Comparison of ENCODE assay signal across 20 mouse cellular contexts in the genomic region with DNA sequence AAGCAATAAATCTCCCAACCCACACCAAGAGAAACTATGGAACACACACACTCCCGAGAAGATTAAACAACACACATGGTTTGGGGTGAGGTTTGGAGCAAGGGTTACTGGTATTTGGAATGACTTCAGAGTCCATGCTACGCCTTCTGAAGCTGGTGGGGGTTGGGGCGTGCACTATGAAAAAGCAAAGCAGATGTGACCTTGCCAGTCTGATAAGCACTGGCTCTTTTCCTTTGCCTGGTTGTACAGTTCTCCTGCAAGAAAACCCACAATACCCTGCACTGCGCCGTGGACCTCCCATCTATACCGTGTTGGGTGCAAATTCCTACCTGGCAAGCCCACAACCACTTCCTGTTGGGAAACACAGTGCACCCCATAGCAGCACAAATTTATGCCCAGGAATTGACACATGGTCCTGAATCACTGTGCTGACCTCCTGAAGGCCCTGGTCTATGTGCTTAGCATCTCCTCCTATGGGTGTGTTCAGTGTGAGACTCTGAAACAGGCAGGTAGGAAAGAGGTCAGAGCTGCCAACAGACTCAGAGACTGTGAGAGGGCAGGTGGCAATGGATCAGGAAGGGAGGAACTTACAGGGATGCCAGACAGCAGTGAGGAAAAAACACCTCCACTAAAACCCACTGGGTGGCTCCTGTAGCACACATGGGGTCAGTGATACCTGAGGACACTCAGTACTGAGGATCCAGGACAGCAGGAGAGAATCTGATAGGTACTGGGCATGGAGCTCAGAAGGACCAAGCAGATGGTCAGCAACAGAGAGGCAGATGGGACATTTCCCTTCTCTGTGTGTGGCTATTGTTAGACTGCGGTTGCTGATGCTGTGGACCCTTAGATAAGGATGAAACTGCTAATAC. TPM values are rescaled to one million over a fixed set of nuclear protein-coding genes. Genes with fewer than 3 reads are reported as not detected.
DNase-seq lines count a peak whose midpoint lies in the region; ATAC-seq and TF ChIP-seq lines count a peak whose summit lies in the region.
"Had no signal": no experiment of that assay in that cellular context is flagged by ENCODE, and none has a peak within 500 bp of the region (broad histone marks: within the 10 kb centered on the region; RNA-seq: fewer than 3 reads in every experiment).

No protein-coding gene starts in this region.

- no peak overlapping the region for H3K27ac ChIP-seq in liver, embryonic 11.5 days (ENCODE audit: low read depth, low read length)
- no peak overlapping the region for H3K27ac ChIP-seq in liver, embryonic 12.5 days
- H3K27ac ChIP-seq in small intestine, adult 2 months (ENCODE audit: insufficient read depth, low read depth, low read length) = peak overlapping the region; percentile 95
- H3K27ac ChIP-seq in midbrain, embryonic 13.5 days = no peak overlapping the region
- H3K27ac ChIP-seq: limb, embryonic 15.5 days; neural tube, embryonic 12.5 days had no signal

- no peak overlapping the region for H3K4me2 ChIP-seq in liver, embryonic 11.5 days
- no peak overlapping the region for H3K4me2 ChIP-seq in liver, embryonic 12.5 days
- H3K4me2 ChIP-seq in midbrain, embryonic 13.5 days (replicated peaks) = no peak overlapping the region
- H3K4me2 ChIP-seq: limb, embryonic 15.5 days; neural tube, embryonic 12.5 days had no signal

- ATAC-seq in liver, embryonic 11.5 days (replicated peaks; ENCODE audit: low FRiP score) = peak; percentile 34; the same call in 1 of the 2 replicates
- no peak for ATAC-seq in liver, embryonic 12.5 days
- ATAC-seq in midbrain, embryonic 13.5 days = no peak
- ATAC-seq: forebrain, postnatal 0 days; midbrain, embryonic 16.5 days had no signal

- H3K27me3 ChIP-seq in liver, embryonic 11.5 days (replicated peaks; ENCODE audit: control insufficient read depth, insufficient read depth, low read length) = no peaks in the 10 kb centered on the region
- no peaks in the 10 kb centered on the region for H3K27me3 ChIP-seq in liver, embryonic 12.5 days (replicated peaks)
- H3K27me3 ChIP-seq in small intestine, adult 2 months (ENCODE audit: control insufficient read depth, insufficient read depth, low read length) = no peaks in the 10 kb centered on the region; the same call in 1 of the 2 replicates
- H3K27me3 ChIP-seq in midbrain, embryonic 13.5 days = no peaks in the 10 kb centered on the region
- H3K27me3 ChIP-seq: limb, embryonic 15.5 days; neural tube, embryonic 12.5 days had no signal

- no peak for TF ChIP-seq CTCF in small intestine, adult 2 months (IDR thresholded peaks at IDR 0.05; ENCODE audit: extremely low read depth, insufficient read length, insufficient replicate concordance, low read depth, low read length)

- no peak overlapping the region for H3K9ac ChIP-seq in liver, embryonic 11.5 days (ENCODE audit: low read depth, low read length)
- H3K9ac ChIP-seq in liver, embryonic 12.5 days = no peak overlapping the region
- H3K9ac ChIP-seq in midbrain, embryonic 13.5 days (replicated peaks) = no peak overlapping the region
- H3K9ac ChIP-seq: forebrain, postnatal 0 days; limb, embryonic 15.5 days; neural tube, embryonic 12.5 days had no signal

- H3K9me3 ChIP-seq in liver, embryonic 11.5 days (ENCODE audit: control insufficient read depth, low read length) = no peaks in the 10 kb centered on the region
- no peaks in the 10 kb centered on the region for H3K9me3 ChIP-seq in liver, embryonic 12.5 days (replicated peaks)
- no peaks in the 10 kb centered on the region for H3K9me3 ChIP-seq in midbrain, embryonic 13.5 days
- H3K9me3 ChIP-seq: G1E; limb, embryonic 15.5 days; neural tube, embryonic 12.5 days had no signal

- 64% methylated on average over 7 of the region's 7 CpGs for WGBS in liver, embryonic 11.5 days
- 51% methylated on average over 7 of the region's 7 CpGs for WGBS in liver, embryonic 12.5 days (ENCODE audit: insufficient replicate concordance)
- WGBS in small intestine, adult 2 months = 29% methylated on average over 7 of the region's 7 CpGs
- 97% methylated on average over 7 of the region's 7 CpGs for WGBS in midbrain, embryonic 13.5 days

- no peaks in the 10 kb centered on the region for H3K4me1 ChIP-seq in liver, embryonic 11.5 days (replicated peaks; ENCODE audit: control insufficient read depth, insufficient read depth, low read length)
- H3K4me1 ChIP-seq in liver, embryonic 12.5 days = no peaks in the 10 kb centered on the region
- H3K4me1 ChIP-seq in small intestine, adult 2 months (ENCODE audit: control insufficient read depth, insufficient read depth, insufficient read length, low read length) = peaks cover 21% of the 10 kb centered on the region; the same call in 1 of the 2 replicates
- peaks cover 6% of the 10 kb centered on the region for H3K4me1 ChIP-seq in midbrain, embryonic 13.5 days (replicated peaks)
- H3K4me1 ChIP-seq: limb, embryonic 15.5 days; neural tube, embryonic 12.5 days had no signal

- no peak for DNase-seq in liver, embryonic 11.5 days (ENCODE audit: low spot score)
- DNase-seq in brain, adult 2 months (ENCODE audit: low read depth, low spot score) = peak; percentile 81
- peak; percentile 64 for DNase-seq in cerebellum, postnatal 25 days
- no peak for DNase-seq in thymus, postnatal 36 days
- no peak for DNase-seq in urinary bladder, postnatal 14 days (ENCODE audit: low spot score)
- DNase-seq: forebrain, postnatal 0 days; gastrocnemius, postnatal 25 days; kidney, adult 18-20 months; kidney, postnatal 25 days had no signal

- H3K36me3 ChIP-seq in liver, embryonic 11.5 days (ENCODE audit: control insufficient read depth, insufficient read depth, low read length) = no peaks in the 10 kb centered on the region
- no peaks in the 10 kb centered on the region for H3K36me3 ChIP-seq in liver, embryonic 12.5 days
- no peaks in the 10 kb centered on the region for H3K36me3 ChIP-seq in small intestine, adult 2 months (ENCODE audit: control insufficient read depth, insufficient read depth, low read length)
- H3K36me3 ChIP-seq in midbrain, embryonic 13.5 days = no peaks in the 10 kb centered on the region
- H3K36me3 ChIP-seq: G1E; limb, embryonic 15.5 days; neural tube, embryonic 12.5 days had no signal

- TF ChIP-seq POLR2A in small intestine, adult 2 months (IDR thresholded peaks at IDR 0.05; ENCODE audit: low read depth, low read length) = 0 out of 2 replicates have a peak, but pooled peaks have one; percentile 22

- H3K4me3 ChIP-seq in liver, embryonic 11.5 days (ENCODE audit: low read depth, low read length) = no peak overlapping the region
- H3K4me3 ChIP-seq in liver, embryonic 12.5 days = no peak overlapping the region
- no peak overlapping the region for H3K4me3 ChIP-seq in small intestine, adult 2 months (ENCODE audit: low read depth, low read length)
- no peak overlapping the region for H3K4me3 ChIP-seq in midbrain, embryonic 13.5 days (replicated peaks)
- H3K4me3 ChIP-seq: limb, embryonic 15.5 days; neural tube, embryonic 12.5 days had no signal

RNA-seq across cellular contexts. Expression of a gene that starts 22.6 kb away (rescaled TPM):
- not detected in 2 replicates for polyA plus RNA-seq in liver, embryonic 11.5 days (2014; fragmentation: Nextera tagmentation; extraction: Ambion mirVana)
- polyA plus RNA-seq in liver, embryonic 12.5 days (2016; fragmentation: Nextera tagmentation; extraction: Ambion mirVana) = 0.10 TPM in 1 of 2 replicates, not detected in the other
- polyA plus RNA-seq in small intestine, adult 2 months (2012; rRNA removed) = 0.81 and 6.0 TPM in 2 replicates
- 0.13 and 0.23 TPM in 2 replicates for polyA plus RNA-seq in midbrain, embryonic 13.5 days (2015; fragmentation: Nextera tagmentation; extraction: Ambion mirVana)
- polyA plus RNA-seq: forebrain, postnatal 0 days; G1E; heart, embryonic 14.5 days; spleen, adult 2 months had no signal

RNA-seq across cellular contexts. Expression of a gene that starts 38.1 kb away (rescaled TPM):
- polyA plus RNA-seq in liver, embryonic 11.5 days (2014; fragmentation: Nextera tagmentation; extraction: Ambion mirVana) = not detected in 2 replicates
- polyA plus RNA-seq in liver, embryonic 12.5 days (2016; fragmentation: Nextera tagmentation; extraction: Ambion mirVana) = not detected in 2 replicates
- 212 and 276 TPM in 2 replicates for polyA plus RNA-seq in small intestine, adult 2 months (2012; rRNA removed)
- not detected in 2 replicates for polyA plus RNA-seq in midbrain, embryonic 13.5 days (2015; fragmentation: Nextera tagmentation; extraction: Ambion mirVana)
- polyA plus RNA-seq: forebrain, postnatal 0 days; G1E; heart, embryonic 14.5 days; hindbrain, embryonic 11.5 days; limb, embryonic 15.5 days; midbrain, embryonic 16.5 days; neural tube, embryonic 12.5 days; testis, adult 2 months had no signal

Comparison
In these comparisons a context has a peak if more than half of its experiments do, and no peak if none do; other contexts are left out.
1. DNase-seq: peak in brain, adult 2 months (single experiment) and cerebellum, postnatal 25 days (2 of 2); none in liver, embryonic 11.5 days (single experiment), thymus, postnatal 36 days (0 of 2) and urinary bladder, postnatal 14 days (single experiment).
2. RNA of a gene that starts 38.1 kb away (polyA plus RNA-seq): 212 to 276 TPM in small intestine, adult 2 months; not detected in liver, embryonic 11.5 days, not detected in liver, embryonic 12.5 days and not detected in midbrain, embryonic 13.5 days; every median in the first group is over 100 times any median in the second.